Mouse (Mus musculus): ENCODE results near the gene Yeats4. TPM values are rescaled to one million over a fixed set of nuclear protein-coding genes. Genes with fewer than 3 reads are reported as not detected.

The Yeats4 gene
- total and polyA plus RNA-seq, 3 experiments: 50.3 to 133 (median 110) TPM

DNA sequence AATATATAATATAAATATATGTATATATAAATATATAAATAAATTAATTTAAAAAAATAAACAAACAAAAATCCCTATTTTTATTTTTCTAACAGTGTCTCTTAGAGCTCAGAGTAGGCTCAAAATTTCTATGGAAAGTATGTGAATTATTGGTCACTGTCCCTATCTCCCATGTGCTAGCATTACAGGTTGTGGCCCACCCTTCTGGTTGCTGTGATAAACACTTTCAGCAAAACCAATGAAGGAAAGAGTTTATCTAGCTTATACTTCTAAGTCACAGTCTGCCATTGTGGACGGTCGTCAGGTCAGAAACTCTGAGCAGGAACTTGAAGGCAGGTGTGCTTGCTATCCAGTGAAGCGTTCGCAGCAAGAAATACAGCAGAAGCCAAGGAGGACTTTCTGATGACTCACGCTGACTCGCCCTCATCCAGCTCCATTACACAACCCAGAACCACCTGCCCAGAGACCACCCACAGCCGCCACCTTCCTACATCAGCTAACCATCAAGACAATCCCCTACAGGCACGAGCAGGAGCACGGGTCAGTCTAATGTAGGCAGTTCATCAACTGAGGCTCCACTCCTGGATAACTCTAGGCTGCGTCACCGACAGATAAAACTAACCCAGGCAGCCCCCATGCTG is 57.4 kb downstream of the Yeats4 start:
- Histone ChIP-seq H3K27me3 (replicated peaks) (no peaks in the 10 kb centered on the region), H3K79me2 (replicated peaks; ENCODE audit: control insufficient read depth, extremely low read depth, insufficient read depth, poor library complexity, severe bottlenecking) (no peaks in the 10 kb centered on the region), H3K36me3 (replicated peaks in 1 of 2; ENCODE audit: control insufficient read depth in 1 of 2, insufficient read depth in 1 of 2, low read length in 1 of 2) (no peaks in the 10 kb centered on the region), H3K9me3 (replicated peaks; ENCODE audit: low read length) (no peaks in the 10 kb centered on the region), H3K27ac (ENCODE audit: insufficient read depth, low read depth) (no peak overlapping the region), H3K4me1 (ENCODE audit: control insufficient read depth in 1 of 2, insufficient read depth in 2 of 2) (peaks cover 0 to 4% of the 10 kb centered on the region in 2 experiments; a peak in 1 of 4 replicates), H3K4me3 (replicated peaks in 1 of 3; ENCODE audit: low read depth in 2 of 3, low read length in 2 of 3, poor library complexity in 1 of 3) (no peak overlapping the region), H3K4me2 (ENCODE audit: insufficient read depth, low read depth, poor library complexity, severe bottlenecking) (no peak overlapping the region), H3K9ac (ENCODE audit: insufficient read depth, low read depth) (no peak overlapping the region)
- dilution Hi-C loops (cut with MboI; ENCODE audit: extremely low pct_ligation_motif_present, extremely low pct_unique_long_range_greater_than_20kb, low sequenced_read_pairs) (no loop called here), in situ Hi-C loops (cut with MboI; ENCODE audit: low pct_ligation_motif_present, low pct_unique_long_range_greater_than_20kb, low sequenced_read_pairs) (no loop called here)
- DNase-seq (ENCODE audit: extremely low read depth): no peak
- no peak for TF ChIP-seq MAX (IDR thresholded peaks at IDR 0.05; ENCODE audit: low read length)
- TF ChIP-seq MAZ (IDR thresholded peaks at IDR 0.05; ENCODE audit: low read depth, low read length): no peak
- no peak for TF ChIP-seq NRF1 (IDR thresholded peaks at IDR 0.05; ENCODE audit: low read depth, low read length)
- no peak for TF ChIP-seq EP300 (IDR thresholded peaks at IDR 0.05; ENCODE audit: low read length)
- TF ChIP-seq USF2 (conservative IDR thresholded peaks at IDR 0.05; ENCODE audit: low read depth, low read length): no peak
- no peak for TF ChIP-seq E2F4 (IDR thresholded peaks at IDR 0.05; ENCODE audit: insufficient replicate concordance, low read depth, low read length)

Other genes with a start within 250 kb of the Yeats4 start
- gene Best3, start 238.2 kb downstream of the Yeats4 start, total RNA-seq (2012; rRNA removed): not detected in 2 replicates
- not detected in 2 replicates for gene Best3, start 238.2 kb downstream of the Yeats4 start, total RNA-seq (2014; rRNA removed)
- not detected in 2 replicates for gene Best3, start 238.2 kb downstream of the Yeats4 start, polyA plus RNA-seq (2012; ENCODE audit: insufficient read length, low read depth)
- gene Lrrc10, start 179.2 kb downstream of the Yeats4 start, total RNA-seq (2012; rRNA removed): not detected in 2 replicates
- not detected in 2 replicates for gene Lrrc10, start 179.2 kb downstream of the Yeats4 start, total RNA-seq (2014; rRNA removed)
- gene Lrrc10, start 179.2 kb downstream of the Yeats4 start, polyA plus RNA-seq (2012; ENCODE audit: insufficient read length, low read depth): not detected in 2 replicates
- gene Cct2, start 160.7 kb downstream of the Yeats4 start, total RNA-seq (2012; rRNA removed): 448 and 469 TPM in 2 replicates
- 901 and 1,012 TPM in 2 replicates for gene Cct2, start 160.7 kb downstream of the Yeats4 start, total RNA-seq (2014; rRNA removed)
- gene Cct2, start 160.7 kb downstream of the Yeats4 start, polyA plus RNA-seq (2012; ENCODE audit: insufficient read length, low read depth): 723 and 889 TPM in 2 replicates
- 5.6 and 5.7 TPM in 2 replicates for gene Frs2, start 76.0 kb downstream of the Yeats4 start, total RNA-seq (2012; rRNA removed)
- gene Frs2, start 76.0 kb downstream of the Yeats4 start, total RNA-seq (2014; rRNA removed): 3.8 and 4.3 TPM in 2 replicates
- 10.3 and 10.4 TPM in 2 replicates for gene Frs2, start 76.0 kb downstream of the Yeats4 start, polyA plus RNA-seq (2012; ENCODE audit: insufficient read length, low read depth)
- not detected in 2 replicates for gene 9530003J23Rik, start 14.2 kb upstream of the Yeats4 start, total RNA-seq (2012; rRNA removed)
- gene 9530003J23Rik, start 14.2 kb upstream of the Yeats4 start, total RNA-seq (2014; rRNA removed): not detected in 2 replicates
- not detected in 2 replicates for gene 9530003J23Rik, start 14.2 kb upstream of the Yeats4 start, polyA plus RNA-seq (2012; ENCODE audit: insufficient read length, low read depth)
- 0.08 TPM in 1 of 2 replicates, not detected in the other for gene Lyz2, start 57.8 kb upstream of the Yeats4 start, total RNA-seq (2012; rRNA removed)
- gene Lyz2, start 57.8 kb upstream of the Yeats4 start, total RNA-seq (2014; rRNA removed): 0.17 TPM in 1 of 2 replicates, not detected in the other
- gene Lyz2, start 57.8 kb upstream of the Yeats4 start, polyA plus RNA-seq (2012; ENCODE audit: insufficient read length, low read depth): not detected in 2 replicates
- not detected in 2 replicates for gene Lyz1, start 68.4 kb upstream of the Yeats4 start, total RNA-seq (2012; rRNA removed)
- not detected in 2 replicates for gene Lyz1, start 68.4 kb upstream of the Yeats4 start, total RNA-seq (2014; rRNA removed)
- not detected in 2 replicates for gene Lyz1, start 68.4 kb upstream of the Yeats4 start, polyA plus RNA-seq (2012; ENCODE audit: insufficient read length, low read depth)
- gene Cpsf6, start 155.5 kb upstream of the Yeats4 start, total RNA-seq (2012; rRNA removed): 87.6 and 109 TPM in 2 replicates
- 114 and 128 TPM in 2 replicates for gene Cpsf6, start 155.5 kb upstream of the Yeats4 start, total RNA-seq (2014; rRNA removed)
- gene Cpsf6, start 155.5 kb upstream of the Yeats4 start, polyA plus RNA-seq (2012; ENCODE audit: insufficient read length, low read depth): 94.2 and 99.5 TPM in 2 replicates